Mouse (Mus musculus): ENCODE measurements around the gene Has1.

Has1 gene

GRCm38 (mm10) chr17:17855064-17855838 is at the start of gene Has1:
TSS of gene Has1 (minus strand) at chr17:17855205.
- DNase-seq (ENCODE audit: extremely low spot score, low read depth, low spot score) = no peak

DNA sequence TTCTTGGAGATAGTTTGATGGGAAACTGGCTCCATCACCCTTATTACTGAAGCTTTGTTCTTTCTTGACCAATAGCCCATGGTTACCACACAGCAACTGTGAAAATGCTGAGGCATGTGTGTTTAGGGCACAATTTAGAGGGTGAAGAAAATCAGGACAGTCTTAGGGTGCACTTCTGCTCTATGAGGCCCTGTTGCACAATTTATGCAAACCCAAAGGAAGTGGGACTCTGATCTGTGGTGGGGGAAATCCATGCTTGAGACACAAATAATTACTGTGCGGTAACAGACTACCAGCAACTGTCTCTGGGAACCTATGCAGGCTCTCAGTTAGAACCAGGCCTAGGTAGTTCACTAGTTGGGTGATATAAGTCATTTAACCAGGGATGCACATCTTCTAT is 45.8 kb upstream of the Has1 start:
- no peak for DNase-seq (ENCODE audit: extremely low spot score, low read depth, low spot score)

- no peak for DNase-seq (ENCODE audit: extremely low spot score, low read depth, low spot score)
Measured at GRCm38 (mm10) chr17:17899268-17899667, 44.3 kb upstream of the Has1 start.

- DNase-seq (ENCODE audit: extremely low spot score, low read depth, low spot score) = peak; percentile 20
Measured at GRCm38 (mm10) chr17:17896039-17896438, 41.0 kb upstream of the Has1 start.

DNA sequence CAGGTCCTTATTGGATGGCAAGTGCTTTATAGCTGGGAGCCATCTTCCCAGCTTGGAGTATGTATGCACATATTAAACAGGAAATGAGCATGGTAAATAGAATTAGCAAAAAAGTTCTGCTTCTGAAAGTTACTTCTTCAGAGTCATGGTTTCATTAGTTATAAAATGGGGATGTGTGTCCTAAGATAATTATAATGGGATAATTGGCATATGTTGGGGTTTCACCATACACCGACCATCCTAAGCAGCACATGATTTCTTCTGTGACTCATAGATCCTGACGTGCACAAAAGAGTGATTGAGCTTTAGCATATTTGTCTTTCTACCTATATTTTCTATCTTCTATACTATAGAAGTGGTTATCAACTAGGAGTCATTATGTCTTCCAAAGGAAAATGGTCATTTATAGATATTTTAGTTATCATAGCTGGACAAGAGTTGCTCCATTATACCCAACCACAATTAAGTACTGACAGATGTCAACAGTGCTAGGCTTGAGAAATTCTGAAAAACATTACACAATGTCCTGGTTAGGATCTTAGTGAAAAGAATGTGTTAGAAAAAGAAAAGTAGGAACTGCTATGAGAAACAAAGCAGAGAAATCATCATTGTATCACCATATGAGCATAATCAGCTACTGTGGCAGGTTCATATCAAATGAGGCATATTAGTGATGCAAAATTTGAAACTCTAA is 34.9 kb upstream of the Has1 start:
- no peak for DNase-seq (ENCODE audit: extremely low spot score, low read depth, low spot score)

DNA sequence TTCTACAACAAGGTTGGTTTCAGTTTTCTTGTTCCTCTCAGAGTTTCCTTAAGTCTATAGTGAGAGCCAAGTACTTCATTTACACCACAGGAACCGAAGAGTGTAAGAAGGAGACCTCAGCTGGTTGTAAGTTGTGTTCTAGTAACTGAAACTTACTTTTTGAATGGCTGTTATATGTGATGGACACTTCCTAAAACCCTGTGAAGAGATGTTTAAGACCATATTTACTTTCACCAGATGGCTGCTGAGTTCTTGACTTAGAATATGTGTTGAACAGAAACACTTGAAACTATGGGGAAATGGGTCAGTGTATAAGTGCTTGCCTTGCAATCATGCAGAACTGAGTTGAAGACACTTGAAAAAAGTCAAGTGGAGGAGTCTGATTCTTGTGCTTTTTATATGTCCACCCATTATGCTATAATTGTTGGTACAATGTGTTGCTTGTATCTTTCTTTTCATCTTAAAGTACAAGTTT is 32.8 kb upstream of the Has1 start, which contains the start of the genes Fpr2 and Fpr3:
Gene Fpr2 (plus strand): TSS at position 51 of the 475 bp plus-strand sequence.
Gene Fpr3 (plus strand): TSS at position 79 of the 475 bp plus-strand sequence.
- no peak for DNase-seq (ENCODE audit: extremely low spot score, low read depth, low spot score)

DNA sequence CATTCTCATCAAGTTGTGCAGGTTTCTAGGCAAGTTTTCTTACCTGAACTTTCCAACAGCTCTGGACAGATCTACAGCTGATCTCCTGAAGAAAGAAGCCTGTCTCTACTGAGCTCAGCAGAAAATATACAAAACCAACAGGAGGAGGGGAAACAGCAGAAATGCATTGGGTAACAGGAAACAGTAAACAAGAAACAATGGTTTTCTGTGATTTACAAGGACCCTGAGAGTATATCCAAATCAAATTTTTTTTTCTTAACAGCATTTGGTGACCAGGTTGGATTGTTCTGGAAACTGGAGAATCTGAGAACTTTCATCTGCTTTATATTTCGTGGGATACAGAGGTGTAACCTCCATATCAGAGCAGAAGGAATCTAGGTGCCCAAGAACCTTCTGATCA is 28.8 kb upstream of the Has1 start, which contains the start of gene Fpr1:
Gene Fpr1 (minus strand): TSS at position 101 of the 400 bp plus-strand sequence.
- no peak for DNase-seq (ENCODE audit: extremely low spot score, low read depth, low spot score)

- DNase-seq (ENCODE audit: extremely low spot score, low read depth, low spot score) = no peak
Measured at GRCm38 (mm10) chr17:17882672-17883071, 27.7 kb upstream of the Has1 start.

- no peak for DNase-seq (ENCODE audit: extremely low spot score, low read depth, low spot score)
Measured at GRCm38 (mm10) chr17:17879347-17879746, 24.3 kb upstream of the Has1 start.

DNA sequence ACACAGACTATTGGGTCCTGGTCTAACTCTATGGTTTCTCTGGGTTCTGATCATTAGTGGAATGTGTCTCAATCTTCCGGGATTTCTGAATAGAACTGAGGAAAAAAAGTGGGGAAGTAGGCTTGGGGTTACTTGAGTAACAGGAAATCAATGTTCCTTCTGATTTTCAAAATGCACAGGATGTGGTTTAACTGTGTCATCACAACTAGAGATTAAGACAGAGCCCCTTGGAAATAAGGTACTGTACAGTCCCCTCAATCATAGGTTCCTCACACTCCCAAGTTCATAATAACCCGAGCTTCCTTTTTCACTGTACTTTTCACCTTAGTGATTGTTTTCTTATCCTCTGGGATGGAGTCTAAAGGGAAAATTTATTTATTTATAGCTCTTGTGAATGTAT is 16.7 kb upstream of the Has1 start:
- no peak for DNase-seq (ENCODE audit: extremely low spot score, low read depth, low spot score)

DNA sequence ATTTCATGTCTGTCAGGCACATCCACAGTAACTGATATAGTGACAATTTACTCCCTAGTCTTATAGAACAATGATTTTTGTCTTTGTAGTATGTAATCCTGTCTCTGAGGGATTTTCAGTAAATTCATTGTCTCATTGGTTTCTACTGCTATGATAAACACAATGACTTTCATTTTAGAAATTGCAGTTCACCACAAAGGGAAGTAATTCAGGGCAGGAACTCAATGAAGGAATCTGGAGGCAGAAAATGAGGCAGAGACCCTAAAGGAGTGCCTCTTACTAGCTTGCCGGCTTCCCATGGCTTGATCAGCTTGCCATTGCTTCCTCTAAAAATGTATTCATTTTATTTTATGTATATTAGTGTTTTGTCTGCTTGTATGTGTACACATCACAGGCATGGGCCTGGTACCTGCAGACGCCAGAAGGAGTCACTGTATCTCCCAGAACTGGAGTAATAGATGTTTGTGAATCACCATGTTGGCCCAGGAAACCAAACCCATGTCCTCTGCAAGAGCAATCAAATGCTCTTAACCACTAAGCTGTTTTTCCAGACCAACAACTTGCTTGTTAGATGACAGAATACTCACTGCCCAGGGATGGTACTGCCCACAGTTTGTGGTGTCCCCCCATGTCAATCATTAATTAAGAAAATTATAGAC is 16.0 kb upstream of the Has1 start:
- DNase-seq (ENCODE audit: extremely low spot score, low read depth, low spot score) = no peak

DNA sequence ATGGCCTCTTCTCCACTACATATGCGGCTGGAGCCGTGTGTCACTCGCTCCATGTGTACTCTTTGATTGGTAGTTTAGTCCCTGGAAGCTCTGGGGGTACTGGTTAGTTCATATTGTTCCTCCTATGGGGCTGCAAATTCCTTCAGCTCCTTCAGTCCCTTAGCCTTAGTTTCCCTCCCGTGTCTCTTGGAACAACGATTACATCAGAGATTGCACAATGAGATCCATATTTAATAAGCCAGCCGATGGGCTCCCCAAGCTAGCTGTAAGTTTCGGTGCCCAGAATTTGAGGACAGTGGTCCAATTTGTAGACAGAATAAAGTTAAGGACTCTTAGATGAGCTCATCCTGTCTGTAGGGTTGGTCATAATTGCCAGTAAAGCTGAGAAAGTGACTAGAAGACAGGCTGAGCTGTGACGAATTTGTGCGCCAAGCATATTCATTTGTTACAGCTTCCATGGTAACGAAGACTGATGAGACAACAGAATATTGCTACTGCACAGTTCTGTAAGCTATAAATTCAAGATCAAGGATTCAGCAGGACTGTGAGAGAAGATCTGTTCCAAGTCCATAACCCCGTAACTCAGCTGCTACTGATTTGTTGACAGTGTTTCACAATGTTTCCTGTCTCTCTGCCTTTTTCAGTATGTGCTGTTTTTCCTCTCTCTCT is 11.9 kb upstream of the Has1 start:
- DNase-seq (ENCODE audit: extremely low spot score, low read depth, low spot score) = no peak

GRCm38 (mm10) chr17:17865168-17865567 is 10.2 kb upstream of the Has1 start:
- DNase-seq (ENCODE audit: extremely low spot score, low read depth, low spot score) = no peak

GRCm38 (mm10) chr17:17862360-17862759 is 7.4 kb upstream of the Has1 start:
- DNase-seq (ENCODE audit: extremely low spot score, low read depth, low spot score) = no peak

DNA sequence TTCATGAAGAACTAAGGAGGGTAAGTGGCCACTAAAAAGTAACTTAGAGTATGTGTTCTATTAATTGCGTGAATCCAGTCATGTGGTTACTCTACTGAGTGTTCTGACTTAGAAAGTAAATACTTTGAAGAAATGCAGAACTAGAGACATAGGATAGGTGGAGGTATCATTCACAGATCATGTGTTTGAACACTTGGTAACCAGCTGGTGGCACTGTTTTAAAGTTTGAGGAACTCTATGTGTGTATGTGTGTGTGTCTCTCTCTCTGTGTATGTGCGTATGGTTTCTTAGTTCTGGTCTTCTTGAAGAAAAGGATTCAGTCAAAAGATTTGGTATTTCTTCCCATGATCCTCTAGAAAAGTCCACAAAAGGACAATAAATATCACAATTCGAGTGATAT is 5.1 kb upstream of the Has1 start:
- DNase-seq (ENCODE audit: extremely low spot score, low read depth, low spot score) = no peak

DNA sequence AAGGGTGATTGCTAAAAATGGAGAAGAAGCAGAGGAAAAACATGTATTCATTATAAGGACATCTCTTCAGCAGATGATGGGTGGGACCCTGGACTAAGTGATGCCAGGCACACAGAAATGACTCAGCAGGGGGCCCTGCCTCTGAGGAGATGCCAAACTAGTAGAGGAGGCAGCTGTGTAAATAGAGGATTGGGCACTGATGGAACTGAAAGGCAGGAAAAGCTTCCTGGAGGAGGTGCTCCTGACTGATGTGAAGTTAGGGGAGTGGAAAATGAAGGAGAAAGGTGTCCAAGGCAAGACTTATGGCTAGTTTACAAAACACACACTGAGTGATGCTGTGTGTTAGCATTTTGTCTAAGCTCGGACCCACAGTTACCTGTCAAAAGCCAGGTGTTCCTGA is 2.4 kb upstream of the Has1 start:
- DNase-seq (ENCODE audit: extremely low spot score, low read depth, low spot score) = no peak

GRCm38 (mm10) chr17:17856612-17857011 is 1.6 kb upstream of the Has1 start:
- DNase-seq (ENCODE audit: extremely low spot score, low read depth, low spot score) = no peak

DNA sequence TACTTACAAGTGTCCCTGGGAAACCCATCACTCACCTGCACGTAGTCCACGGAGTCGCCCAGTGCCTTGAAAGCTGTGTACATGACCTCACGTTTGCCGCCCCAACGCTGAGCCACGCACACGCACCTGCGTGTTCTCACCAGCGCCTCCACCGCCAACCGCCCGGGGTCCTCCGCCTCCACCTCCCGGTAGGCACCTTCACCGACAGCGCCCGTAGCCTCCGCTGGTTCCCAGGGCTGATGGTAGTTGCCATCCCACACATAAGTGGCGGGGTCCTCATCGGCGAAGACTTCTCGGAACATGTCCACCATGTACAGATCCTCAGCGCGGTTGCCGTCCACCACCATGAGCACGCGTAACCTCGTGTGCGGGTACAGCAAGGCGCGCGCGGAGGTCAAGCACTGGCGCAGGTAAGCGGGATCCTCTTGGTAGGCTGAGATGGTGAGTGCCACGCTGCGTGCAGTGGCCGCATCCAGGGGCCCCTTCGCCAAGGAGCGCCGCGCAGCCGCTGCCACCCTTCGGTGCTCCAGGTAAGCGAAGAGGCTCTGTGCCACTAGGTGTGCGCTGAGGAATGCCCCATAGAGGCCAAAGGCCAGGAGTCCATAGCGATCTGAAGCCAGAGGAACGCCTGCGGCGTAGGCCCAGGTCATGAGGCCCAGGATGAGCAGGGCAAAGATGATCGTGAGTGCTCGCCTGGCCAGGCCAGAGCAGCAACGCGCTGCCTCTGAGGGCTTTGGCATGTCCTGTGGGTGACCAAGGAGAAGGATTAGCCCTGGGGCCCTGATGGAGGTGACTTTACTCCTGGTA is 4.9 kb downstream of the Has1 start:
- no peak for DNase-seq (ENCODE audit: extremely low spot score, low read depth, low spot score)

GRCm38 (mm10) chr17:17848988-17849387 is 6.0 kb downstream of the Has1 start:
- no peak for DNase-seq (ENCODE audit: extremely low spot score, low read depth, low spot score)
